ENCODE assay signal across 18 mouse cellular contexts in genomic region chr1:135323367-135323901, GRCm38 (mm10). TPM values are rescaled to one million over a fixed set of nuclear protein-coding genes. Genes with fewer than 3 reads are reported as not detected.
A peak's percentile ranks its signal among the peaks of the same experiment; 100 is the strongest.
DNase-seq lines count a peak whose midpoint lies in the region; ATAC-seq and TF ChIP-seq lines count a peak whose summit lies in the region.
"Had no signal": no experiment of that assay in that cellular context is flagged by ENCODE, and none has a peak within 500 bp of the region (broad histone marks: within the 10 kb centered on the region; RNA-seq: fewer than 3 reads in every experiment).

No protein-coding gene starts in this region.

- H3K4me1 ChIP-seq in hindbrain, embryonic 10.5 days (replicated peaks), result peaks cover 19% of the 10 kb centered on the region
- H3K4me1 ChIP-seq in hindbrain, embryonic 12.5 days, result 0 out of 2 replicates have a peak, but pooled peaks cover 3% of the 10 kb centered on the region
- no peaks in the 10 kb centered on the region for H3K4me1 ChIP-seq in midbrain, embryonic 11.5 days (ENCODE audit: control insufficient read depth, insufficient read depth, low read length)
- no peaks in the 10 kb centered on the region for H3K4me1 ChIP-seq in midbrain, embryonic 16.5 days (ENCODE audit: control insufficient read depth, insufficient read depth, low read length)
- no peaks in the 10 kb centered on the region for H3K4me1 ChIP-seq in stomach, postnatal 0 days (replicated peaks; ENCODE audit: control insufficient read depth, insufficient read depth)
- H3K4me1 ChIP-seq: neural tube, embryonic 13.5 days had no signal

- WGBS in hindbrain, embryonic 10.5 days, result 80% methylated on average over 7 of the region's 7 CpGs
- WGBS in hindbrain, embryonic 12.5 days, result 81% methylated on average over 7 of the region's 7 CpGs
- WGBS in midbrain, embryonic 11.5 days, result 85% methylated on average over 7 of the region's 7 CpGs
- WGBS in midbrain, embryonic 16.5 days, result 83% methylated on average over 7 of the region's 7 CpGs
- WGBS in stomach, postnatal 0 days, result 65% methylated on average over 7 of the region's 7 CpGs

- no peak overlapping the region for H3K9ac ChIP-seq in hindbrain, embryonic 12.5 days
- no peak overlapping the region for H3K9ac ChIP-seq in midbrain, embryonic 11.5 days (ENCODE audit: low read length)
- H3K9ac ChIP-seq in midbrain, embryonic 16.5 days (ENCODE audit: low read depth, low read length), result no peak overlapping the region
- H3K9ac ChIP-seq in stomach, postnatal 0 days (ENCODE audit: low read length), result peak overlapping the region; percentile 38
- H3K9ac ChIP-seq: limb, embryonic 15.5 days; neural tube, embryonic 13.5 days had no signal

- peaks cover 10% of the 10 kb centered on the region for H3K27me3 ChIP-seq in hindbrain, embryonic 10.5 days (ENCODE audit: insufficient read depth, poor library complexity, severe bottlenecking)
- peaks cover 8% of the 10 kb centered on the region for H3K27me3 ChIP-seq in hindbrain, embryonic 12.5 days
- H3K27me3 ChIP-seq in midbrain, embryonic 11.5 days (ENCODE audit: control insufficient read depth, insufficient read depth, low read length), result no peaks in the 10 kb centered on the region
- no peaks in the 10 kb centered on the region; the same call in 1 of the 2 replicates for H3K27me3 ChIP-seq in midbrain, embryonic 16.5 days (ENCODE audit: control insufficient read depth, insufficient read depth, low read depth, low read length)
- no peaks in the 10 kb centered on the region for H3K27me3 ChIP-seq in stomach, postnatal 0 days (ENCODE audit: control insufficient read depth, insufficient read depth, low read length)
- H3K27me3 ChIP-seq: limb, embryonic 15.5 days had no signal

- TF ChIP-seq EP300 in stomach, postnatal 0 days (optimal IDR thresholded peaks at IDR 0.05), result no peak

- H3K9me3 ChIP-seq in hindbrain, embryonic 10.5 days, result no peaks in the 10 kb centered on the region
- H3K9me3 ChIP-seq in hindbrain, embryonic 12.5 days (replicated peaks), result no peaks in the 10 kb centered on the region
- no peaks in the 10 kb centered on the region for H3K9me3 ChIP-seq in midbrain, embryonic 11.5 days (ENCODE audit: control insufficient read depth, low read length)
- no peaks in the 10 kb centered on the region for H3K9me3 ChIP-seq in midbrain, embryonic 16.5 days (replicated peaks; ENCODE audit: control insufficient read depth, low read length, poor library complexity, severe bottlenecking)
- H3K9me3 ChIP-seq in stomach, postnatal 0 days (ENCODE audit: control insufficient read depth, low read length), result no peaks in the 10 kb centered on the region
- H3K9me3 ChIP-seq: forebrain, embryonic 10.5 days; limb, embryonic 15.5 days; neural tube, embryonic 13.5 days had no signal

- no peak for DNase-seq in hindbrain, embryonic 10.5 days (ENCODE audit: low spot score)
- peak; percentile 69 for DNase-seq in midbrain, embryonic 11.5 days (ENCODE audit: low spot score, missing footprints)
- peak; percentile 64 to 68 for DNase-seq in kidney, postnatal 25 days
- DNase-seq in stomach, postnatal 0 days (ENCODE audit: low spot score), result no peak
- no peak for DNase-seq in cerebellum, postnatal 14 days
- DNase-seq: cerebellum, postnatal 10 days; heart, adult 2 months; lung, embryonic 14.5 days; right cerebral cortex, postnatal 25 days had no signal

- 0 out of 2 replicates have a peak overlapping the region, but pooled peaks have one; percentile 8 for H3K27ac ChIP-seq in hindbrain, embryonic 10.5 days
- H3K27ac ChIP-seq in hindbrain, embryonic 12.5 days, result no peak overlapping the region
- H3K27ac ChIP-seq in midbrain, embryonic 11.5 days (ENCODE audit: low read depth, low read length), result no peak overlapping the region
- no peak overlapping the region for H3K27ac ChIP-seq in midbrain, embryonic 16.5 days (ENCODE audit: low read length)
- peak overlapping the region; percentile 83 for H3K27ac ChIP-seq in stomach, postnatal 0 days (replicated peaks)
- H3K27ac ChIP-seq: heart, adult 2 months; hindbrain, postnatal 0 days; limb, embryonic 15.5 days; neural tube, embryonic 13.5 days had no signal

- ATAC-seq in hindbrain, embryonic 12.5 days (ENCODE audit: low FRiP score), result no peak
- ATAC-seq in midbrain, embryonic 11.5 days (ENCODE audit: low FRiP score), result no peak
- no peak for ATAC-seq in midbrain, embryonic 16.5 days
- no peak; the same call in 1 of the 2 replicates for ATAC-seq in stomach, postnatal 0 days (ENCODE audit: low FRiP score, low TSS enrichment)
- ATAC-seq in megakaryocyte, adult 5-6 weeks (ENCODE audit: poor library complexity, severe bottlenecking), result no peak
- ATAC-seq: CD4-positive, CD25-positive, alpha-beta regulatory T cell, adult 4 months; hindbrain, postnatal 0 days had no signal

- TF ChIP-seq CTCF in stomach, postnatal 0 days (IDR thresholded peaks at IDR 0.05; ENCODE audit: low read depth), result no peak

- H3K4me3 ChIP-seq in hindbrain, embryonic 10.5 days, result no peak overlapping the region
- no peak overlapping the region for H3K4me3 ChIP-seq in hindbrain, embryonic 12.5 days
- H3K4me3 ChIP-seq in midbrain, embryonic 11.5 days (ENCODE audit: low read depth, low read length), result no peak overlapping the region
- no peak overlapping the region for H3K4me3 ChIP-seq in midbrain, embryonic 16.5 days (ENCODE audit: low read depth, low read length)
- no peak overlapping the region for H3K4me3 ChIP-seq in stomach, postnatal 0 days (ENCODE audit: low read depth, low read length)
- H3K4me3 ChIP-seq: forebrain, embryonic 10.5 days; heart, adult 2 months; limb, embryonic 15.5 days; neural tube, embryonic 13.5 days had no signal

- no peaks in the 10 kb centered on the region for H3K36me3 ChIP-seq in hindbrain, embryonic 10.5 days
- no peaks in the 10 kb centered on the region for H3K36me3 ChIP-seq in hindbrain, embryonic 12.5 days
- H3K36me3 ChIP-seq in midbrain, embryonic 11.5 days (ENCODE audit: control insufficient read depth, insufficient read depth, low read length), result no peaks in the 10 kb centered on the region
- H3K36me3 ChIP-seq in midbrain, embryonic 16.5 days (ENCODE audit: control insufficient read depth, insufficient read depth, low read length), result no peaks in the 10 kb centered on the region
- H3K36me3 ChIP-seq in stomach, postnatal 0 days (ENCODE audit: control insufficient read depth, insufficient read depth, low read length), result no peaks in the 10 kb centered on the region
- H3K36me3 ChIP-seq: forebrain, embryonic 10.5 days; limb, embryonic 15.5 days; neural tube, embryonic 13.5 days had no signal

- no peak overlapping the region for H3K4me2 ChIP-seq in hindbrain, embryonic 12.5 days (replicated peaks)
- no peak overlapping the region for H3K4me2 ChIP-seq in midbrain, embryonic 11.5 days
- H3K4me2 ChIP-seq in midbrain, embryonic 16.5 days (ENCODE audit: low read length), result no peak overlapping the region
- H3K4me2 ChIP-seq in stomach, postnatal 0 days (replicated peaks; ENCODE audit: low read depth), result no peak overlapping the region
- H3K4me2 ChIP-seq: neural tube, embryonic 13.5 days had no signal

RNA-seq across cellular contexts. Expression of gene Lmod1, which starts 1.2 kb away (rescaled TPM):
- polyA plus RNA-seq in hindbrain, embryonic 10.5 days (2016; fragmentation: Nextera tagmentation; extraction: Ambion mirVana), result 0.50 and 0.66 TPM in 2 replicates
- 0.44 and 0.94 TPM in 2 replicates for polyA plus RNA-seq in hindbrain, embryonic 12.5 days (2016; fragmentation: Nextera tagmentation; extraction: Ambion mirVana)
- polyA plus RNA-seq in midbrain, embryonic 11.5 days (2014; fragmentation: Nextera tagmentation; extraction: Ambion mirVana), result 0.39 and 0.81 TPM in 2 replicates
- polyA plus RNA-seq in midbrain, embryonic 16.5 days (2015; fragmentation: Nextera tagmentation; extraction: Ambion mirVana), result 0.40 and 0.41 TPM in 2 replicates
- 19.5 and 22.4 TPM in 2 replicates for polyA plus RNA-seq in stomach, postnatal 0 days (2015; fragmentation: Nextera tagmentation; extraction: Ambion mirVana)
- total RNA-seq in megakaryocyte, adult 5-6 weeks (2015), result not detected in 2 replicates
- total RNA-seq in megakaryocyte, adult 5-6 weeks (2017), result not detected in 2 replicates
- total RNA-seq: hindbrain, postnatal 0 days; MEL had no signal

RNA-seq across cellular contexts. Expression of gene Timm17a, which starts 9.9 kb away (rescaled TPM):
- 193 and 199 TPM in 2 replicates for polyA plus RNA-seq in hindbrain, embryonic 10.5 days (2016; fragmentation: Nextera tagmentation; extraction: Ambion mirVana)
- 141 and 147 TPM in 2 replicates for polyA plus RNA-seq in hindbrain, embryonic 12.5 days (2016; fragmentation: Nextera tagmentation; extraction: Ambion mirVana)
- polyA plus RNA-seq in midbrain, embryonic 11.5 days (2014; fragmentation: Nextera tagmentation; extraction: Ambion mirVana), result 177 and 180 TPM in 2 replicates
- polyA plus RNA-seq in midbrain, embryonic 16.5 days (2015; fragmentation: Nextera tagmentation; extraction: Ambion mirVana), result 149 and 155 TPM in 2 replicates
- polyA plus RNA-seq in stomach, postnatal 0 days (2015; fragmentation: Nextera tagmentation; extraction: Ambion mirVana), result 237 and 250 TPM in 2 replicates
- 55.0 and 67.3 TPM in 2 replicates for total RNA-seq in megakaryocyte, adult 5-6 weeks (2015)
- total RNA-seq in megakaryocyte, adult 5-6 weeks (2017), result 14.1 and 20.0 TPM in 2 replicates

RNA-seq across cellular contexts. Expression of gene Rnpep, which starts 39.5 kb away (rescaled TPM):
- polyA plus RNA-seq in hindbrain, embryonic 10.5 days (2016; fragmentation: Nextera tagmentation; extraction: Ambion mirVana), result 94.6 and 108 TPM in 2 replicates
- 95.6 and 101 TPM in 2 replicates for polyA plus RNA-seq in hindbrain, embryonic 12.5 days (2016; fragmentation: Nextera tagmentation; extraction: Ambion mirVana)
- polyA plus RNA-seq in midbrain, embryonic 11.5 days (2014; fragmentation: Nextera tagmentation; extraction: Ambion mirVana), result 95.8 and 96.2 TPM in 2 replicates
- polyA plus RNA-seq in midbrain, embryonic 16.5 days (2015; fragmentation: Nextera tagmentation; extraction: Ambion mirVana), result 102 and 107 TPM in 2 replicates
- polyA plus RNA-seq in stomach, postnatal 0 days (2015; fragmentation: Nextera tagmentation; extraction: Ambion mirVana), result 54.7 and 61.2 TPM in 2 replicates
- 127 TPM in 2 replicates for total RNA-seq in megakaryocyte, adult 5-6 weeks (2015)
- total RNA-seq in megakaryocyte, adult 5-6 weeks (2017), result 118 and 122 TPM in 2 replicates

RNA-seq across cellular contexts. Expression of gene Shisa4, which starts 51.6 kb away (rescaled TPM):
- polyA plus RNA-seq in hindbrain, embryonic 10.5 days (2016; fragmentation: Nextera tagmentation; extraction: Ambion mirVana), result 63.3 and 72.2 TPM in 2 replicates
- 64.1 and 69.8 TPM in 2 replicates for polyA plus RNA-seq in hindbrain, embryonic 12.5 days (2016; fragmentation: Nextera tagmentation; extraction: Ambion mirVana)
- polyA plus RNA-seq in midbrain, embryonic 11.5 days (2014; fragmentation: Nextera tagmentation; extraction: Ambion mirVana), result 46.5 and 47.2 TPM in 2 replicates
- 109 and 119 TPM in 2 replicates for polyA plus RNA-seq in midbrain, embryonic 16.5 days (2015; fragmentation: Nextera tagmentation; extraction: Ambion mirVana)
- polyA plus RNA-seq in stomach, postnatal 0 days (2015; fragmentation: Nextera tagmentation; extraction: Ambion mirVana), result 23.2 and 25.0 TPM in 2 replicates
- total RNA-seq in megakaryocyte, adult 5-6 weeks (2015), result not detected in 2 replicates
- total RNA-seq in megakaryocyte, adult 5-6 weeks (2017), result 0.53 TPM in 1 of 2 replicates, not detected in the other
- total RNA-seq: MEL had no signal

Comparison
In these comparisons a context has a peak if more than half of its experiments do, and no peak if none do; other contexts are left out.
1. H3K27ac ChIP-seq: peak in hindbrain, embryonic 10.5 days (single experiment) and stomach, postnatal 0 days (single experiment); none in hindbrain, embryonic 12.5 days (single experiment), midbrain, embryonic 11.5 days (single experiment) and midbrain, embryonic 16.5 days (single experiment).
2. DNase-seq: peak in midbrain, embryonic 11.5 days (single experiment) and kidney, postnatal 25 days (2 of 2); none in hindbrain, embryonic 10.5 days (single experiment), stomach, postnatal 0 days (single experiment) and cerebellum, postnatal 14 days (0 of 2).
3. RNA of gene Lmod1, which starts 1.2 kb away (polyA plus RNA-seq): 19.5 to 22.4 TPM in stomach, postnatal 0 days; 0.39 to 0.81 TPM in midbrain, embryonic 11.5 days, 0.50 to 0.66 TPM in hindbrain, embryonic 10.5 days, 0.44 to 0.94 TPM in hindbrain, embryonic 12.5 days and 0.40 to 0.41 TPM in midbrain, embryonic 16.5 days; every median in the first group is over 10 times any median in the second.